Mouse (Mus musculus): ENCODE measurements around the gene Golga5.

The Golga5 gene

DNA sequence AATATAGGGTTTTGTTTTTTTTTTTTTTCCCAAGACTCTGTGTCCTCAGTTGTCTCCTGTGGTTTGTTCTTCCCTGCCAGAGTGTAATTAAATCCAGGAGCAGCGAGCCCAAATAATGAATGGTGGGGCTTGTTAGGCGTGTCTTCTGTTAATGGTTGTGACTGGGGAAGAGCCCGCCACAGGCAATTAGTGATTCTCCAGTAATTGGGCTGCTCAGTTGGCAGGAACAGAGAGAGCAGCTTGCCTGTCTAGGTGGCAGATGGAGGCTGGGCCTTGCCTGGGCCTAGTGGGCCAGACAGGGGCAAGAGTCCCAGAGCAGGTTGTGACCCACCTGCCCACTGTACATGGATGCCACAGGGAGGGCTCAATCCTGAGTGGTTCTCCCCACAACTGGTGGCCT is 42.4 kb downstream of the Golga5 start:
- DNase-seq (ENCODE audit: low read depth, low spot score), result no peak

DNA sequence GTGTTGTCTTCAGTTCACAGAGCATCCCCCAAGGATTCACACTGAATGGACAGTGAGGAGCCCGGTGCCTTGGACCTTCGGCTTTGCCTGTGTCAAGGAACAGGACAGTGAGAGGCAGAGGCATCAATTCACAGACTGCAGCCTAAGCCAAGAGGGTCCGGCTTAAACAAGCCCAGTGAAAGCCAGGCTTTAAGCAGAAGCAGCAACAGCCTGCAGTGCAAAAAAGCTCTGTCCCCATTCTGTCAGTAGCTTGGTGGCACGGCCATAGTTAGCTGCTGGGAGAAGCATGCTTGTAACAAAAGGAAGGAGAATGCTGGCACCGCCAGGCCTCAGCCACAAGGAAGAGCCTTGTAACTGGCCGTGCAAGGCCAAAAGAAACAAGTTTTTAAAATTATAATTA is 45.2 kb downstream of the Golga5 start:
- DNase-seq (ENCODE audit: low read depth, low spot score), result no peak

- DNase-seq (ENCODE audit: low read depth, low spot score), result no peak
Observed at GRCm38 (mm10) chr12:102514751-102515150, 45.8 kb downstream of the Golga5 start.

GRCm38 (mm10) chr12:102516151-102516550 is 47.2 kb downstream of the Golga5 start:
- no peak for DNase-seq (ENCODE audit: low read depth, low spot score)

DNA sequence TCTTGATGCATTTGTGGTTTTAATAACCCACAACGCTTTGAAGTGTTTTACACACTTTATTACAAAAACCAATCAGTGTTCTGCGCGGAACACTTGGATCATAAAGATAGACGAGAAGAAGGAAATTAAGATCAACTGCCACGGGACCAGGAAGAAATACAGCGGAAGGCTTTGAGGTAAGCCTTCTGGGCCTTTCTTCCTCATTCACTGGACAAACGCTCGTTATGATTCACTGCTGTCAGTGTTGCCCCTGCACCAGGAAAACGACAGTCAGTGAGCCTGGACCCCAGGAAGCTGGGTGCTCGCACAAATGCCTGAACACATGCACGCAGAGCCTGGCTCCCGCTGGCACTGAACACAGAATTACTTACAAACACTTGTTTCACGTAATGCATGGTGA is 48.7 kb downstream of the Golga5 start:
- DNase-seq (ENCODE audit: low read depth, low spot score), result no peak

GRCm38 (mm10) chr12:102519929-102520720 is 51.2 kb downstream of the Golga5 start:
- DNase-seq (ENCODE audit: low read depth, low spot score), result no peak

GRCm38 (mm10) chr12:102521777-102522319 is 52.9 kb downstream of the Golga5 start:
- DNase-seq (ENCODE audit: low read depth, low spot score), result no peak

DNA sequence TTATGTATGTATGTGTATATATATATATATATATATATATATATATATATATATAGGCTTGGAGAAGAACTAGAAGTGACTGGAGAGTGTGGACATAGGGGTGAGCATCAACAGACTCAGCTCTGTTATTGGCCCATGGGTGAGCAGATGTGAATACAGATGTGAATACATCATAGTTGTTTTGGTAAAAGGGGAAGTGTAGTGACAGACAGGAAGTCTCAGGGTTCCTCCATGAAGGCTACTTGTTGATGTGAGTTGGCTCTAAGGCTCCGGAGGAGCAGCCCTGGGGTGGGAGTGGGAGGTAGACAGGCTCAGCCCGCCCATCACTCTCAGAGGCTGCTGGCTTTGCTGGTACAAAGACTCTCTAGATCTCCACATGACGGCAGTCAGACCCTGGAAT is 55.3 kb downstream of the Golga5 start:
- DNase-seq (ENCODE audit: low read depth, low spot score), result no peak

GRCm38 (mm10) chr12:102524760-102525159 is 55.8 kb downstream of the Golga5 start:
- DNase-seq (ENCODE audit: low read depth, low spot score), result peak; percentile 48

DNA sequence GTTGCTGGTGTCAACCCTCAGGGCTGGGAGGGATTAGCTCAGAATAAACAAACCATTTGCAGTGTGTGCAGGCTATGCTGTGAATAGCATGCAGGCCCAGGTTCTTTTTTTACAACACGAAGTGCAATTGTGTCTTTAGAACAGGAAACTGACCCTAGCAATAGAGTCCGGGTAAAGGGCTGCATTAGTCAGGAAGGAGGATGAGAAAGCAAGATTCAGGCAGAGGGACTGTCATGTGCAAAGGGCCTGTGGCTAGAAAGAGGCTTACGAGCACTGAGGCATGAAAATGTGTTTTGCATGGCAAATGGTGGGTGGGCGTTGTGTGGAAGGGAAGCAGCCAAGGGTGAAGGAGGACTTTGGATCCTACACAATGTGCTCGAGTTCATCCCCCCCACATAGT is 59.1 kb downstream of the Golga5 start:
- DNase-seq (ENCODE audit: low read depth, low spot score), result no peak

DNA sequence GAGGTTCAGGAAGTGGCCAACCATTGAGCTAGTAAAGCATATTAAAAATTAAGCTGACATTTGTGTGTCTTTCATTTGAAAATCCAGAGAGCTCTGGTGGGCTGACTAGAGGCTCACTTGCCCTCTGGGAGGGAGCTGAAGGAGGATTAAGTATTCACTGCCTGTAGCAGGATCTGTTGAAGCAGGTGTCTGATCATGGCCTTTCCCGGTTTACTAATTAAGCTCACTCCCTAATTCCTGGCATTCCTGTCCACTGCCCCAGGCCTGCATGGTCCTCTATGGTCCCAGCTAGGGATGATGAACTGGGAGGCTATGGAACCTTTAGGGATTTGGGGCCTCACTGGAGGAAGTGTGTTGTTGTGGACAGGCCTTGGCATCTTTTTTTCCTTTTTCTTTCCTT is 66.9 kb downstream of the Golga5 start:
- DNase-seq (ENCODE audit: low read depth, low spot score), result no peak

GRCm38 (mm10) chr12:102540278-102540677 is 71.3 kb downstream of the Golga5 start:
- no peak for DNase-seq (ENCODE audit: low read depth, low spot score)

DNA sequence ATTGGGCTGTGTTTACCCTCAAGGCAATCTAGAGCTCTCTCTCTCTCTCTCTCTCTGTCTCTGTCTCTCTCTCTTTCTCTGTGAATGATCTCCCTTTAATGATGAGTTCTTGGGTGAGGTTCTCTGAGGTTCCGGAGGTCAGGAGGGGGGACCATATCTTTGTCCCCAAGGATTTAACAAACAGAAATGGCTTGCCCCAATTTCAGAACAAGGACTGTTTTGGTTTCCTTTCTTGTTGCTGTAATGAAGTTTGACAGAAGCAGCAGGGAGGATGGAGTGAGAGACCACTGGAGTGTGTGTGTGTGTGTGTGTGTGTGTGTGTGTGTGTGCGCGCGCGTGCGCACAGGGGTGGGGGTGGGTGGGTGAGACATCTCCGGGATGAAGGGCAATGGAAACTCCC is 72.2 kb downstream of the Golga5 start:
- DNase-seq (ENCODE audit: low read depth, low spot score), result no peak

DNA sequence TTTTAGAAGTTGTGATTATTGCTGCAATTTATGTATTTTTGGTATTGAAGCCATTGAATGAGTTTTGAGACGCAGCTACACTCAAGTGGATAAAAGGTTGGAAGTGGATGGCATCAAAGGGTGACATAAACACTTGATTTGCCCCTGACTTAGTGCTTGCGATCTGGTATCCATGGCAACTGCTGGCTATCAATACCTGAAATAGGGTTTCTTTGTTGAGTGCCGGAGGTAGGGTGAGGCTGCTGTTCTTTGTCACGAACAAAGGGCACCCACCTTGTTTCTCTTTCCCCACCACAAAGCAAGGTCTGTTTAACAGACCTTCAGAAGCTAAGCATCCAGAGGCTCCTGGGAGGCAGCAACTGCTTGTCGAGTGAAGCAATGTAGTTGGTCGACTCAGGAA is 76.2 kb downstream of the Golga5 start:
- no peak for DNase-seq (ENCODE audit: low read depth, low spot score)
